Mouse (Mus musculus) bone marrow macrophage, adult 2 months (primary cell): ENCODE results near the gene Alg5.

ENCODE experiments used
- CTCF ChIP-seq: IDR thresholded peaks from 2 replicates; pipeline ENCODE4 v1.5.1; 2012; ENCODE audit warnings: low read depth, mild to moderate bottlenecking, low read length, moderate library complexity
- POLR2A ChIP-seq: IDR thresholded peaks from 2 replicates; pipeline ENCODE4 v1.6.1; 2012; ENCODE audit warnings: mild to moderate bottlenecking, low read depth, low read length, borderline replicate concordance

DNA sequence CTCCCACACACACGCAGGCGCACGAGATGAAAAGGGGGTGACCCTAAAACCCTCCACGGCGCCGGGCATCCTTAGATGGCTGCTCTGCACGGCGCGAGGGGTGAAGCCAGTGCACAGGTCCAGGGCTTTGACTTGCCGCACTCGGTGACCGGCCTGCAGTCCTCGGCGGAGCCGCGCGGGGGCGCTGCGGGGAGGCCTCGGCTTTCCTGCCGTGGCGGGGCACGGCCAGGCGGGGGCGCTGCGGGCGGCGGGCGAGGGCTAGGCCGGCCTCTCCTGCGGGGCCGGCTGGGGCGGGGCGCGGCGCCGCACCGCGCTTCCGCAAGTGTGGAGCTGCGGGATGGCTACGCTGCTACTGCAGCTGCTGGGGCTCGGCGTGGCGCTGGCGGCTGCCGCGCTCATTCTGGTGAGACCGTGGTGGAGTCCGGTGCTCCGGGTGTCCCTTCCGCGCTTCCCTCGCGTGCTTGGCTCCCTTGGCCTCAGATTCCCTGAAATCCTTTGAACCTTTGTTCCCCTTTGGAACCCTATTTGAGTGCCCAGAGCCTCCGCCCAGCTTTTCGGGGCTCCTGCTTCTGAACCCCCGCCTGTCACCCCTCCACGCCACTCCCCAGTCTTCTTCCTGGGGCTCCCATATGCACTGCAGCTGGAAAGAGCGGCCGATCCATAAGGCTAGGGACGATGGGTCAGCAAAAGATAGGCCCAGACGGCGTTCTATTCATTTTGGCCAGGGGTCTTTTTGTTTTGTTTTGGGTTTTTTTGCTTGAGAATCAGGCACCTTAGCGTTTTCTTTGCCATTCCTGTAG, at the start of gene Alg5, which contains the start of gene Exosc8:
- TF ChIP-seq CTCF (peak; percentile 95), POLR2A (0 out of 2 replicates have a peak, but pooled peaks have one; percentile 4)
